Mouse (Mus musculus): ENCODE measurements at regions not wholly inside any gene's neighbourhood (a gene's known extent, or its start where the extent isn't known, plus 50 kb on each side); places are given as distances from the start of the nearest gene placed in this dataset.

DNA sequence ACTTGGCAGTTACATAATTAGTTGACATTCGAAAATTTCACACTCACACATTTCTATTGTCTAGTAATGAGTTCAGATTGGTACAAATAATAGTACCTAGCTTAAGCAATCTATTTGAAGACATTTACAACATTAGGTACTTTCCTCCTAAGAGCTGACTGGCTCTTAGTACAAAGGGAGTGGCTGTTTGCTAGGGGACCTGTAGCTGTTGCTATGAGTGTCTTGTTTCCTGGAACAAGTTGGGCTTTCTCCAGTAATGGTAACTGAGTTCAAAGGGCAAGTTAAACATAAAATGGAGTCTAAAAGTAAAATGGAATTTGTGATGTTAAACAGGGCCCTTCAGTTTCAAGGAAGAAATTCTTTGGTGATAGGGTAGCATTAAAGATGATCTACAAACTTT, 910.4 kb downstream of the Diaph3 start:
- Histone ChIP-seq H3K4me3 (replicated peaks) (no peak overlapping the region), H3K9me3 (no peaks in the 10 kb centered on the region), H3K9ac (no peak overlapping the region)

GRCm38 (mm10) chr14:86229755-86230154, 911.3 kb downstream of the Diaph3 start:
- 88% methylated on average over 2 of the region's 2 CpGs for WGBS
- no peak for ATAC-seq (ENCODE audit: low FRiP score)
- no peak overlapping the region for H3K4me3 ChIP-seq (replicated peaks)
- H3K36me3 ChIP-seq (replicated peaks): no peaks in the 10 kb centered on the region
- no peaks in the 10 kb centered on the region for H3K9me3 ChIP-seq
- H3K27me3 ChIP-seq: no peaks in the 10 kb centered on the region
- no peak overlapping the region for H3K27ac ChIP-seq
- H3K4me2 ChIP-seq: no peak overlapping the region
- no peaks in the 10 kb centered on the region for H3K4me1 ChIP-seq
- H3K9ac ChIP-seq: no peak overlapping the region

More for the DNA sequence above, 910.4 kb downstream of the Diaph3 start:
- Histone ChIP-seq H3K4me2 (no peak overlapping the region), H3K27me3 (no peaks in the 10 kb centered on the region), H3K4me1 (no peaks in the 10 kb centered on the region), H3K36me3 (replicated peaks) (no peaks in the 10 kb centered on the region), H3K27ac (no peak overlapping the region)
- ATAC-seq (ENCODE audit: low FRiP score): no peak
- 68% methylated on average over 1 of the region's 1 CpGs for WGBS

DNA sequence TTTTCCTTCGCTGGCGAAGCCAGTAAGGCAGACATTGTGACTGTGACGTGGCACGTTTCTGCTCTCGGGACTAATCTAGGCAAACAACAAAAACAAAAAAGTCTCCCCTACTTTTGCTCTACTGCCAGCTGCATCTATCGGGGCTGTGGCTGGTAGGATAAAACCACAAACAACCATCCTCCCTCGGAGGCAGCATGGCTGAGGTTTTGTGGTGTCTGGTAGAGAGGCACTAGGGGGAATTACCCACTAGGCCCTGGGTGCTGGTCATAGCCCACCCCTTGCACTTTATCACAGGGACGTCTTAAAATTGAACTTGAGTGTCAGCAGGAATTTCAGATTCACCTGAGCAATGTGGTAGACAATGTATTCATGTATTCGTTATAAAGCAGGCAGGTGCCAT, 925.3 kb downstream of the Diaph3 start:
- no peak overlapping the region for H3K9ac ChIP-seq
- H3K9me3 ChIP-seq: no peaks in the 10 kb centered on the region
- H3K4me3 ChIP-seq (replicated peaks): no peak overlapping the region
- H3K36me3 ChIP-seq (replicated peaks): no peaks in the 10 kb centered on the region
- ATAC-seq (ENCODE audit: low FRiP score): no peak
- H3K27ac ChIP-seq: no peak overlapping the region
- WGBS: 88% methylated on average over 9 of the region's 9 CpGs
- no peak overlapping the region for H3K4me2 ChIP-seq
- no peaks in the 10 kb centered on the region for H3K4me1 ChIP-seq
- H3K27me3 ChIP-seq: no peaks in the 10 kb centered on the region

- H3K4me3 ChIP-seq (replicated peaks): no peak overlapping the region
- H3K27me3 ChIP-seq: no peaks in the 10 kb centered on the region
- H3K4me1 ChIP-seq: no peaks in the 10 kb centered on the region
- H3K27ac ChIP-seq: no peak overlapping the region
- H3K9ac ChIP-seq: no peak overlapping the region
- H3K4me2 ChIP-seq: no peak overlapping the region
- no peak for ATAC-seq (ENCODE audit: low FRiP score)
- no peaks in the 10 kb centered on the region for H3K36me3 ChIP-seq (replicated peaks)
- H3K9me3 ChIP-seq: no peaks in the 10 kb centered on the region
- over 99% methylated on average over 3 of the region's 3 CpGs for WGBS
Observed at GRCm38 (mm10) chr14:86211654-86212053, 929.4 kb downstream of the Diaph3 start.

GRCm38 (mm10) chr14:86204582-86204981, 936.5 kb downstream of the Diaph3 start:
- peak; percentile 31; the same call in 1 of the 2 replicates for ATAC-seq (ENCODE audit: low FRiP score)

GRCm38 (mm10) chr14:86197864-86198263, 943.2 kb downstream of the Diaph3 start:
- Histone ChIP-seq H3K4me2 (no peak overlapping the region), H3K4me1 (no peaks in the 10 kb centered on the region), H3K27me3 (no peaks in the 10 kb centered on the region), H3K27ac (no peak overlapping the region), H3K36me3 (replicated peaks) (no peaks in the 10 kb centered on the region), H3K4me3 (replicated peaks) (no peak overlapping the region), H3K9me3 (no peaks in the 10 kb centered on the region), H3K9ac (no peak overlapping the region)
- 86% methylated on average over 4 of the region's 4 CpGs for WGBS
- ATAC-seq (ENCODE audit: low FRiP score): no peak

More at GRCm38 (mm10) chr14:86204582-86204981, 936.5 kb downstream of the Diaph3 start:
- 81% methylated on average over 6 of the region's 7 CpGs for WGBS
- H3K4me3 ChIP-seq (replicated peaks): no peak overlapping the region
- no peak overlapping the region for H3K4me2 ChIP-seq
- no peaks in the 10 kb centered on the region for H3K27me3 ChIP-seq
- H3K9ac ChIP-seq: no peak overlapping the region
- no peaks in the 10 kb centered on the region for H3K36me3 ChIP-seq (replicated peaks)
- no peaks in the 10 kb centered on the region for H3K9me3 ChIP-seq
- H3K27ac ChIP-seq: no peak overlapping the region
- H3K4me1 ChIP-seq: no peaks in the 10 kb centered on the region

GRCm38 (mm10) chr14:86184663-86185381, 956.2 kb downstream of the Diaph3 start:
- 85% methylated on average over 4 of the region's 4 CpGs for WGBS
- Histone ChIP-seq H3K4me2 (no peak overlapping the region), H3K36me3 (replicated peaks) (no peaks in the 10 kb centered on the region), H3K27me3 (no peaks in the 10 kb centered on the region), H3K4me1 (no peaks in the 10 kb centered on the region), H3K9me3 (no peaks in the 10 kb centered on the region), H3K4me3 (replicated peaks) (no peak overlapping the region), H3K27ac (no peak overlapping the region), H3K9ac (no peak overlapping the region)
- ATAC-seq (ENCODE audit: low FRiP score): no peak

- Histone ChIP-seq H3K27me3 (no peaks in the 10 kb centered on the region), H3K4me1 (no peaks in the 10 kb centered on the region), H3K4me3 (replicated peaks) (no peak overlapping the region), H3K4me2 (no peak overlapping the region), H3K36me3 (replicated peaks) (no peaks in the 10 kb centered on the region), H3K27ac (no peak overlapping the region), H3K9me3 (no peaks in the 10 kb centered on the region), H3K9ac (no peak overlapping the region)
- ATAC-seq (ENCODE audit: low FRiP score): no peak
- 87% methylated on average over 4 of the region's 4 CpGs for WGBS
Observed at GRCm38 (mm10) chr14:86178517-86178916, 962.5 kb downstream of the Diaph3 start.

DNA sequence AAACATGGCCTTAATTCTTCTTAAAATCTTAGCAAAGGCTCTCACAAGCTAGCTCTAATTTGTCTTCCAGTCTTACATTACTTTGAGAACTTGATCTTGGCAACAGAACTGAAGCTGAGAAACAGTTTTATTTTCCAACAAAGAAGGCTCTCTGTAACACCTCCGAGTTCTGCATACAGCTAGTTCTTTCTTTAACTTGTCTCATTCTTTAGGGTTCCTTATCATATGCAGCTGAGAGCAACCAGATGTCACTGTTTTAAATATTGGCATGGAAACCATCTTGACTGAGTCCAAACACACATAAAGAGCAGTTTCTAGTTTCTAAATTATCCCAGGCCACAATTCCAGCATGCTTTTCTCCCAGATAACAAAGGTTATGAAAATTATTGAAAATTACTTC, 969.9 kb downstream of the Diaph3 start:
- H3K9ac ChIP-seq: no peak overlapping the region
- H3K27ac ChIP-seq: no peak overlapping the region
- no peak overlapping the region for H3K4me2 ChIP-seq
- no peaks in the 10 kb centered on the region for H3K36me3 ChIP-seq (replicated peaks)
- no peak for ATAC-seq (ENCODE audit: low FRiP score)
- no peak overlapping the region for H3K4me3 ChIP-seq (replicated peaks)
- H3K27me3 ChIP-seq: no peaks in the 10 kb centered on the region
- 52% methylated on average over 1 of the region's 1 CpGs for WGBS
- H3K9me3 ChIP-seq: no peaks in the 10 kb centered on the region
- H3K4me1 ChIP-seq: no peaks in the 10 kb centered on the region

GRCm38 (mm10) chr14:86159151-86159550, 981.9 kb downstream of the Diaph3 start:
- no peak overlapping the region for H3K4me3 ChIP-seq (replicated peaks)
- no peaks in the 10 kb centered on the region for H3K4me1 ChIP-seq
- H3K9ac ChIP-seq: no peak overlapping the region
- H3K9me3 ChIP-seq: no peaks in the 10 kb centered on the region
- WGBS: 91% methylated on average over 10 of the region's 10 CpGs
- H3K27me3 ChIP-seq: no peaks in the 10 kb centered on the region
- ATAC-seq (ENCODE audit: low FRiP score): no peak
- no peak overlapping the region for H3K27ac ChIP-seq
- H3K4me2 ChIP-seq: no peak overlapping the region
- H3K36me3 ChIP-seq (replicated peaks): no peaks in the 10 kb centered on the region

GRCm38 (mm10) chr14:86154688-86155087, 986.3 kb downstream of the Diaph3 start:
- no peak overlapping the region for H3K27ac ChIP-seq
- H3K36me3 ChIP-seq (replicated peaks): no peaks in the 10 kb centered on the region
- H3K9ac ChIP-seq: no peak overlapping the region
- H3K4me1 ChIP-seq: no peaks in the 10 kb centered on the region
- ATAC-seq (ENCODE audit: low FRiP score): no peak
- 87% methylated on average over 3 of the region's 3 CpGs for WGBS
- H3K4me3 ChIP-seq (replicated peaks): no peak overlapping the region
- no peaks in the 10 kb centered on the region for H3K27me3 ChIP-seq
- no peaks in the 10 kb centered on the region for H3K9me3 ChIP-seq
- no peak overlapping the region for H3K4me2 ChIP-seq

GRCm38 (mm10) chr14:86151276-86151675, 989.8 kb downstream of the Diaph3 start:
- Histone ChIP-seq H3K4me2 (no peak overlapping the region), H3K27me3 (no peaks in the 10 kb centered on the region), H3K27ac (no peak overlapping the region), H3K36me3 (replicated peaks) (no peaks in the 10 kb centered on the region), H3K9me3 (no peaks in the 10 kb centered on the region), H3K4me1 (no peaks in the 10 kb centered on the region), H3K4me3 (replicated peaks) (no peak overlapping the region), H3K9ac (no peak overlapping the region)
- 92% methylated on average over 1 of the region's 1 CpGs for WGBS
- no peak for ATAC-seq (ENCODE audit: low FRiP score)

DNA sequence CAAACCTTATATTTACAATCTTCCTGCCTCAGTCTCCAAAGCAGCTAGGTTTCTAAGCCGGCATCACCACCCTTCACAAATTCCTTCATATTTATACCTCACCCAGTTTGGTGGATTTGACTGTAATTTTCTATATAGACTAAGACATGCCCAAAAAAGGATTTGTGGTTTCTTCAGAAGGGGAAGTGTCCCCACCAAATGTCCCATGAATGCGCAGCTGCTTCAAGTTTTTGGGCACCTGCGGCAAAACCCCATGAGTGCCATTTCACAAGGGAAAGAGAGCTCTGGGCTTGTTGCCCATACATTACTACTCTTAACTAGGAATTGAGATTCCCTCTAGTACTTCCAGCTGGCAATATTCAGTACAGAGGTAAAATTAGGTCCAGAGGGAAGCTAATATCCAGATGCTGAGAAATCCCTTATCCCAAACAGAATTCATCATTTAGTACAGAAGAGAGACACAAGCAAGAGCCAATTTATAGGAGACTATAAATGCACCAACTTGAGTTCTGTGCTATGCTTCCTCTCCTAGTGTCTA, 990.6 kb downstream of the Diaph3 start:
- H3K27me3 ChIP-seq: no peaks in the 10 kb centered on the region
- H3K27ac ChIP-seq: no peak overlapping the region
- H3K9ac ChIP-seq: no peak overlapping the region
- H3K4me3 ChIP-seq (replicated peaks): no peak overlapping the region
- H3K36me3 ChIP-seq (replicated peaks): no peaks in the 10 kb centered on the region
- no peaks in the 10 kb centered on the region for H3K9me3 ChIP-seq
- no peak overlapping the region for H3K4me2 ChIP-seq
- 98% methylated on average over 3 of the region's 3 CpGs for WGBS
- ATAC-seq (ENCODE audit: low FRiP score): no peak
- no peaks in the 10 kb centered on the region for H3K4me1 ChIP-seq
